Mouse (Mus musculus): Measurements from ENCODE around the gene Afap1.

Gene Afap1

GRCm38 (mm10) chr5:35898114-35898513, 5.0 kb downstream of the Afap1 start:
- no peak for DNase-seq

- DNase-seq = no peak
Measured at GRCm38 (mm10) chr5:35898994-35899393, 5.9 kb downstream of the Afap1 start.

- DNase-seq = no peak
Measured at GRCm38 (mm10) chr5:35900401-35901225, 7.5 kb downstream of the Afap1 start.

- no peak for DNase-seq
Measured at GRCm38 (mm10) chr5:35901226-35901809, 8.2 kb downstream of the Afap1 start.

- DNase-seq = no peak
Measured at GRCm38 (mm10) chr5:35903456-35903855, 10.3 kb downstream of the Afap1 start.

GRCm38 (mm10) chr5:35905283-35905682, 12.2 kb downstream of the Afap1 start:
- DNase-seq = no peak

GRCm38 (mm10) chr5:35907090-35907489, 14.0 kb downstream of the Afap1 start:
- DNase-seq = no peak

GRCm38 (mm10) chr5:35907633-35908426, 14.7 kb downstream of the Afap1 start:
- peak; percentile 84 to 86 for DNase-seq

GRCm38 (mm10) chr5:35908626-35909443, 15.7 kb downstream of the Afap1 start:
- DNase-seq = peak; percentile 11 to 22

GRCm38 (mm10) chr5:35915629-35916300, 22.6 kb downstream of the Afap1 start:
- DNase-seq = no peak

- DNase-seq = no peak
Measured at GRCm38 (mm10) chr5:35916666-35917065, 23.5 kb downstream of the Afap1 start.

- DNase-seq = no peak
Measured at GRCm38 (mm10) chr5:35918387-35918786, 25.3 kb downstream of the Afap1 start.

- DNase-seq = no peak
Measured at GRCm38 (mm10) chr5:35920076-35920475, 27.0 kb downstream of the Afap1 start.

- no peak for DNase-seq
Measured at GRCm38 (mm10) chr5:35920557-35920956, 27.4 kb downstream of the Afap1 start.

- DNase-seq = no peak
Measured at GRCm38 (mm10) chr5:35921141-35921540, 28.0 kb downstream of the Afap1 start.

- DNase-seq = peak in 1 of 2 experiments; percentile 21
Measured at GRCm38 (mm10) chr5:35921595-35922254, 28.6 kb downstream of the Afap1 start.

- no peak for DNase-seq
Measured at GRCm38 (mm10) chr5:35923448-35923847, 30.3 kb downstream of the Afap1 start.

- peak; percentile 53 to 58 for DNase-seq
Measured at GRCm38 (mm10) chr5:35925171-35925634, 32.1 kb downstream of the Afap1 start.

- DNase-seq = no peak
Measured at GRCm38 (mm10) chr5:35926511-35926910, 33.4 kb downstream of the Afap1 start.

- no peak for DNase-seq
Measured at GRCm38 (mm10) chr5:35931296-35931695, 38.2 kb downstream of the Afap1 start.

- DNase-seq = no peak
Measured at GRCm38 (mm10) chr5:35933059-35933458, 39.9 kb downstream of the Afap1 start.
